Mouse (Mus musculus): ENCODE measurements around the gene Slc16a1.

DNA sequence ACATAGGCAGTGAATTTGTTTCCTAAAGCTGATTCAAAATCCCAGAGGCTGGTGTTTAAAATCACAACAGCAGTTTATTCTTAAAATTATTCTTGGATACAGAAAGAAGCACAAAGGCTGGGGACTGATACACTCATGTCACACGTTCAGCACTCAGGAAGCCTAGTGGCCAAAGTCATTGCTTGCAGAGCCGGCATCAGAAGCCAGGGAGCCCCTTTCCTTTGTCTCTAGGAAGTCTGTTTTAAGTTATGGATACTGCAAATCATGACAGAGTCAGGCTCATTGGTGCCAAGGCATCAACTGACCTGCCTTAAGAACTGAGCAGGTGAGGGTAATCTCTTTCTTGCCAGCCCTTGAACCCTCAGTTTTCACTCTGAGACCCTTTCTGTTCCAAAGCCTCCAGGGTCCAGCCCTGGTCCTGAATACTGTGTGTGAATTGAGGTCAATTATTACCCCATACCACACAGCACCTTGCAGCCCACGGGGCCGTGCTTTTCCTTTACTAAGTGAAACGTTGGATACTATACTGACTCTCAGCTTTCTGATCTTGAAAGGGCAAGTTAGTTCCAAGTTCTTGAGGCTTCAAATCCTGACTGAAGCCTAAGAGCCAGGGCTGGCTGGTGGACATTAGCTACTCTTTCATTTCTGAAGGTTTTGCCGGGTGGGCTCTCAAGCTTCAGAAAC, 41.9 kb upstream of the Slc16a1 start:
- no peak for TF ChIP-seq CTCF (IDR thresholded peaks at IDR 0.05; ENCODE audit: extremely low read depth, insufficient read depth, low read length)
- TF ChIP-seq POLR2A (IDR thresholded peaks at IDR 0.05; ENCODE audit: extremely low read depth, insufficient read depth, low read length), result no peak

Data from cortical plate, adult 2 months (tissue).